Mouse (Mus musculus): ENCODE measurements at regions not wholly inside any gene's neighbourhood (a gene's known extent, or its start where the extent isn't known, plus 50 kb on each side); places are given as distances from the start of the nearest gene placed in this dataset.

DNA sequence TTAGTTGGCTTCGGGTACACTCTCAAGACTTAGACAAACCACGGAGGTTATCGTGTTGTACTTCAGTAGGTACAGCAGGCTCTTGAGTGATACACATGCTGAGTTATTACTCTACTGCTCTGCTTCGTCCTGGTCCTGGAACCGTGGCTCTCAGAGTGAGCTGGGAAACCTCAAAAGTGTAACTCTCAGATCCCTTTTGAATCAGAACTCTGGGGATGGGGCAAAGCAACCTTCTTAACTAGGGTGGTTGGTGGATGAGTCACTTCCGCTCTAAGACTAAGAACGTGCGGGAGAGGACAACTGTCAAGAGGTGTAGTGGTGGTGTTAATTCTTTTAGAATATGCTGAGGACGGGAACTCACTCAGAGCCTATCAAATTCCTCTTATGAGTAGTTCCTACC, 109.4 kb upstream of the Rapgef5 start:
- no peaks in the 10 kb centered on the region for H3K9me3 ChIP-seq (replicated peaks)
- no peaks in the 10 kb centered on the region for H3K27me3 ChIP-seq (replicated peaks)
- no peak for ATAC-seq (ENCODE audit: insufficient number of reproducible peaks, low FRiP score)
- H3K36me3 ChIP-seq, result no peaks in the 10 kb centered on the region
- H3K4me3 ChIP-seq, result no peak overlapping the region
- H3K9ac ChIP-seq, result no peak overlapping the region
- WGBS, result 71% methylated on average over 9 of the region's 9 CpGs
- peaks cover 24% of the 10 kb centered on the region for H3K4me1 ChIP-seq (replicated peaks)
- H3K4me2 ChIP-seq, result no peak overlapping the region
- no peak overlapping the region for H3K27ac ChIP-seq (ENCODE audit: poor library complexity, severe bottlenecking)

DNA sequence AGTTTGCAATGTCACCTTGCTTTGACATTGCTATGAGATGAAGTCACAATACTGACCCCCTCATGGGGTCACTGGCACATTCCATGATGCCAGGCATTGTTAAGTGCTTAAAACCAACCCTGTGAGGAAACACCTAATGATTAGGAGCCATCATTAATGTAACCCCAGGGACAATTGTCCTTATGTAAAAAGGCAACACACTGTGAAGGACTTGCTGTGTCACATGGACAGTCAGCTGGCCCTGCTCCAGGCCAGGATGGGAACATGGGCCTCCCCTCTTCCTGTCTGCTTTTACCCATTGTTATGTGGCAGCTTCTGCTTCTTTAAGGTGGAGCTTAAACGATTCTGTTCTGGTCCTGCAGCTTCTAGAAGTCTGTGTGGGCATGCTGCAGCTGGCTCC, 105.7 kb upstream of the Rapgef5 start:
- Histone ChIP-seq H3K36me3 (no peaks in the 10 kb centered on the region), H3K27ac (ENCODE audit: poor library complexity, severe bottlenecking) (peak overlapping the region; percentile 5; the same call in 1 of the 2 replicates), H3K27me3 (replicated peaks) (no peaks in the 10 kb centered on the region), H3K9me3 (replicated peaks) (no peaks in the 10 kb centered on the region), H3K4me2 (no peak overlapping the region), H3K9ac (no peak overlapping the region), H3K4me1 (replicated peaks) (peaks cover 29% of the 10 kb centered on the region), H3K4me3 (no peak overlapping the region)
- ATAC-seq (ENCODE audit: insufficient number of reproducible peaks, low FRiP score), result peak; percentile 62
- WGBS, result 27% methylated on average over 1 of the region's 1 CpGs

DNA sequence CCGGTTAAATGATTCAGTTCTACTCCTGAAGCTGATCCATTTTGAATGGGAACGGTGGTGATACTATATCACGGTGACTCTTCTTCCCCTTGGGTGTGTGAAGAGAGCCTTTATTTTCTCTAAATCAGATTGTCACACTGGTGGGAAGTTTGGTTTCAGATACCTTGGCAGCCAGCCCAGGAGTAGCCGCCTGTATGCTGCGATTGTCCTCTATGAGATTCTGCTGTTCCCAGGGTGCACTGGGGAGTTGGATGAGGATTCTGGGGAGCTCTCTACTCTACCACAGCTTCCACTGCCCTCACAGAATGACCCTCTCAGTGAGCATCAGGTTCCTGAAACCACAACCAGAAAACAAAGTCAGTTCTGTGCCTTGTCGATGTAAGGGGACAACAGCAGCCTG, 104.0 kb upstream of the Rapgef5 start:
- Histone ChIP-seq H3K9ac (no peak overlapping the region), H3K4me3 (no peak overlapping the region), H3K4me1 (replicated peaks) (peaks cover 29% of the 10 kb centered on the region), H3K36me3 (no peaks in the 10 kb centered on the region), H3K4me2 (no peak overlapping the region), H3K27ac (ENCODE audit: poor library complexity, severe bottlenecking) (peak overlapping the region; percentile 9), H3K27me3 (replicated peaks) (no peaks in the 10 kb centered on the region), H3K9me3 (replicated peaks) (no peaks in the 10 kb centered on the region)
- WGBS, result 50% methylated on average over 6 of the region's 6 CpGs
- ATAC-seq (ENCODE audit: insufficient number of reproducible peaks, low FRiP score), result 0 out of 2 replicates have a peak, but pooled peaks have one; percentile 40

DNA sequence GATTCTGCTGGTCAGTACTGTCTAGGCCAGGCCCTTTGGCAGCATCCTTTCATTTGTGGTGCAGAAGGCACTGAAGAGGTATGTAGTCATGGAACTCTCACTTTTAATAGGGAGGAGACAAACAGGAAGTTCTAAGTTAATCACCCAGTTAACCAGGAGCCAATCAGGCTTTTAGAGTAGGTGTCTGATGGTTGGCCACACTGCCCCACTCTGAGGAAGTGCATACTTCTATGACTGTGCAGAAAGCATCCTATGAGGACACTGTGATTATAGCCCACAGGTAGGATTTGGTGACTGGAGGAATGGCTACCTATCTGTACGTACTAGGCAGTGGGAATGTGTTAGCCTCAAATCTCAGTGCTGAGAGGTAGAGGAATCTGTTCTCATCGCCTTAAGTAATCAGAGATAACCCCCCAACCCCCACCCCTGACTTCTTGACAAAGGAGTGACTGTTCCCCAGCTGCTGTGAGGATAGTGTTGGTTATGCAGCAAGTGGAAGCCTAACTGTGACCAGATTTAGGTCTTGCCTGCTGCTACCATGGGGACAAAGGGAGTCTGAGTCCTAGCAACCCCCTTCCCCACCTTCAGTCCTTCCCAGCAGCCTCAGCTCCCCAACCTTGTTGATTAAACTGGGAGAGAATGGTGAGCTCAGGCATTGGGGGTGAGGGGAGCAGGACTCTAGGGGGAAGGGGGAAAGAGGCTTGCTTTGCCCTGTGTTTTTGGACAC, 103.3 kb upstream of the Rapgef5 start:
- H3K4me3 ChIP-seq, result no peak overlapping the region
- no peak overlapping the region for H3K4me2 ChIP-seq
- H3K27ac ChIP-seq (ENCODE audit: poor library complexity, severe bottlenecking), result peak overlapping the region; percentile 9; the same call in 1 of the 2 replicates
- H3K4me1 ChIP-seq (replicated peaks), result peaks cover 29% of the 10 kb centered on the region
- 0 out of 2 replicates have a peak, but pooled peaks have one; percentile 26 for ATAC-seq (ENCODE audit: insufficient number of reproducible peaks, low FRiP score)
- no peaks in the 10 kb centered on the region for H3K9me3 ChIP-seq (replicated peaks)
- H3K27me3 ChIP-seq (replicated peaks), result no peaks in the 10 kb centered on the region
- no peak overlapping the region for H3K9ac ChIP-seq
- 26% methylated on average over 2 of the region's 2 CpGs for WGBS
- H3K36me3 ChIP-seq, result no peaks in the 10 kb centered on the region

DNA sequence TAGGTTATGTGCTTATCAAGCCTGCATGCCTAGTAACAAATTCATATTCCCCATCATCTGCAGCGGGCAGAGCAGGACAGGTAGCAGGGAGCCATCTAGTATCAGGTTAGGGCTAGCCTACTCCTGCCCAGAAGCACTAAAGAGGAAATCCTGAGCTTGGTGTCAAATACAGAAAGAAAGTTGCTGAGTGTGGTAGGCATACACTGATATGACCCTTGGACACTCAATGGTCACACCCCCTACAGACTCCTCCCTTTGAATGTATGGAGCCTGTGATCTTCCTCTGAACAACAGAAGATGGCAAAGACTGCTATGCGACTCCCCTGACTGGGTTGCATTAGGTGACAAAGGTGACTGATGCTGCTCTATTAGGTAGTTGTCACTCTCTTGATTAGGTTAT, 102.3 kb upstream of the Rapgef5 start:
- 79% methylated on average over 2 of the region's 2 CpGs for WGBS
- Histone ChIP-seq H3K4me1 (replicated peaks) (peaks cover 29% of the 10 kb centered on the region), H3K9ac (no peak overlapping the region), H3K27ac (ENCODE audit: poor library complexity, severe bottlenecking) (no peak overlapping the region), H3K4me3 (no peak overlapping the region), H3K9me3 (replicated peaks) (no peaks in the 10 kb centered on the region), H3K27me3 (replicated peaks) (no peaks in the 10 kb centered on the region), H3K36me3 (no peaks in the 10 kb centered on the region), H3K4me2 (no peak overlapping the region)
- no peak for ATAC-seq (ENCODE audit: insufficient number of reproducible peaks, low FRiP score)

DNA sequence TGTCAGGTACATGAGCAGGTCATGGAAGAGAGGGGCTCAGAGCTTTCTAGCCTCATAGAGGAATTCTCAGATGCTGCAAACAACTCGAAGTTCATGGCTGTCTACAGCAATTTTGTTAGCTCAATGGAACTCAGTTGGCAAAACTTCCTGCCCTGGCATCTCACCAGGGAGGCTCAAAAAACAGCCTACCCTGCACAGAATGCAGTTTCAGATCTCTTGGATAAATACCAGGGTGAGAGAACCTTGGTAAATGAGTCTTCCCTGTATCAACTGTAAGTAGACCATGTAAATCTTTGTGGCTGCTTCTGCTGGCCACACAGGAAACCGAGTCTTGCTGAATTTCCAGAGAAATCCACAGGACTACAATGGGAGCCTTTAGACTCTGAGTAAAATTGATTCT, 101.1 kb upstream of the Rapgef5 start:
- Histone ChIP-seq H3K9me3 (replicated peaks) (no peaks in the 10 kb centered on the region), H3K4me2 (no peak overlapping the region), H3K4me1 (replicated peaks) (peaks cover 27% of the 10 kb centered on the region), H3K27me3 (replicated peaks) (no peaks in the 10 kb centered on the region), H3K27ac (ENCODE audit: poor library complexity, severe bottlenecking) (no peak overlapping the region), H3K4me3 (no peak overlapping the region), H3K36me3 (no peaks in the 10 kb centered on the region), H3K9ac (no peak overlapping the region)
- WGBS, result 74% methylated on average over 2 of the region's 2 CpGs
- ATAC-seq (ENCODE audit: insufficient number of reproducible peaks, low FRiP score), result no peak

DNA sequence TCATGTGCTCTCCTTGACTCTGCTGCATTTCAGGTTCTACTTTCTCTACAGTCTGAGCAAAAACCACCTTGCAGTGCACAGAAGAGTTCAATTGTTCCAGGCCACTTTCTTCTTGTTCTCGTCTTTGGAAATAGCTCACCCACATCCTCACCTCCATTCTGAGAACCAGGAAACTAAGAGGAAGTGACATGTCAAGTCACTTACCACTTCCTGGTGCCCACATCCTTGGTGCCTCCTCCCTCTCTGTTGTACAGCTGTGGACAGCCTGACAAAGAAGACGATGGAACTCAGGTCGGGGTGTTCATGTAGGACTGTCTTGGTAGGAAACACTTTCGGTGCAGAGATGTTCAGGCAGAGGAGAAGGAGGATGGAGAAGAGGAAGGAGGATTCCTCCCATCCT, 98.3 kb upstream of the Rapgef5 start:
- WGBS, result 72% methylated on average over 4 of the region's 4 CpGs
- Histone ChIP-seq H3K27ac (ENCODE audit: poor library complexity, severe bottlenecking) (no peak overlapping the region), H3K4me3 (no peak overlapping the region), H3K9ac (no peak overlapping the region), H3K27me3 (replicated peaks) (no peaks in the 10 kb centered on the region), H3K4me1 (replicated peaks) (peaks cover 4% of the 10 kb centered on the region), H3K9me3 (replicated peaks) (no peaks in the 10 kb centered on the region), H3K36me3 (no peaks in the 10 kb centered on the region), H3K4me2 (no peak overlapping the region)
- ATAC-seq (ENCODE audit: insufficient number of reproducible peaks, low FRiP score), result no peak

DNA sequence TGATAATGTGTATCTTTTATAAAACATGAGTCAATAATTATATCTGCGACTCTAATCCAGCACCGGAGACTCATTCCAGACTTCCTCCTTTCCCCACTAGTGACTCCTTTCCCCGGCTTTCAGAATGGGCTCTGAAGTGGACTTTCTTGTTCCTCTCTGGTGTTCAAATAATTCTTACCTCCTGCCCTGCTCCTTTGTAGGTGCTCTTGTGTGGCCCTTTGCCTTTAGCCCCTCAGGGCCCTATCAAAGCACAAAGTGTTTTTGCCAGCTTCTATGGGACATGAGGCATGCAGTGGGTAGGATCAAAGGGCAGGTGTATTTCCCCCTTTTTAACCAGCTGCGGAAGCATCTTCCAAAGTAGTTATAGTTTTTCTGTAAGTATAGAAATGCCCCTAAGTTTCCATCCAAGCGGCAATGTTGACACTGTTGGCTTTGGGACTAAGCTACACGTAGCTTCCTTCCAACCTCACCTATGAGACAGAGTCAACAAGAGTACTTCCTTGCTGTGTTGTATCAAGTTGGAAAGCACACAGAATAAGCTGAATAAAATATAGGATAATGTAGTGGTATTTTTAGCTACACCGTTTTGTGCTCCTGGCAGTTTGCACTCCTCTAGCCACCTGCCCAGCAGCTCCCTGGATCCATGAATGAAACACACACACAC, 93.8 kb upstream of the Rapgef5 start:
- Histone ChIP-seq H3K27ac (ENCODE audit: poor library complexity, severe bottlenecking) (no peak overlapping the region), H3K27me3 (replicated peaks) (no peaks in the 10 kb centered on the region), H3K9ac (no peak overlapping the region), H3K4me2 (no peak overlapping the region), H3K4me3 (no peak overlapping the region), H3K36me3 (no peaks in the 10 kb centered on the region), H3K9me3 (replicated peaks) (no peaks in the 10 kb centered on the region), H3K4me1 (replicated peaks) (no peaks in the 10 kb centered on the region)
- 85% methylated on average over 7 of the region's 7 CpGs for WGBS
- no peak for ATAC-seq (ENCODE audit: insufficient number of reproducible peaks, low FRiP score)

DNA sequence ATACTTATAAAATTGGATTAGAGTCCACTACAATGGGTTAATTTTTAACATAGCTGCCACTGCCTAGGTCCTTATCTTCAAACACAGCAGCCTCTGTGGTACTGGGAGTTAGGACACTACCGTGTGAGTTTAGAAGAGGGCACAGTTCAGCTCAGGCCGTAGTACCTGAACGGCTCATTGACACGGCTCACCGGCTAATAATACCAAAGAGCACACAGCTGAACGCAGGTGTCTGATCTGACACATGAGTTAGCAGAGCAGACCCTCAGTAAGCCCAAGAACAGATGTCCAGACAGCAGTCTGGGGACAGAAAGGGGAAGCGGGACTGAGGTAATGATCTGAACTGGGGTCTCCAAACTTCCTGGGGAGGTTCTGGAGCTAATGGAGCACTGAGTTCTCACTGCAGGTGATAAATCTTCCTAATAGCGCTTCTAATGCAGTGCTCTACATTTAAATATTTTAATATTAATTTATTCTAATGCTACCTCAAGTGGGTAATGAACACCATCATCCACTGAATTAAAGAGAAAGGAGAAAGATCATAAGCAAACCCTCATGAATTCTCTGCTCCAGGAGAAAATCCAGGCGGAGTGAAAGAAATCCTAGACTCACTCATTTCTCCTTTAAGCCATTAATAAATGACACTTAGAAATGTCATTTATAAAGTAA, 90.8 kb upstream of the Rapgef5 start:
- no peak for ATAC-seq (ENCODE audit: insufficient number of reproducible peaks, low FRiP score)
- Histone ChIP-seq H3K27me3 (replicated peaks) (no peaks in the 10 kb centered on the region), H3K4me2 (no peak overlapping the region), H3K9ac (no peak overlapping the region), H3K27ac (ENCODE audit: poor library complexity, severe bottlenecking) (no peak overlapping the region), H3K9me3 (replicated peaks) (no peaks in the 10 kb centered on the region), H3K36me3 (no peaks in the 10 kb centered on the region), H3K4me1 (replicated peaks) (no peaks in the 10 kb centered on the region), H3K4me3 (no peak overlapping the region)
- 68% methylated on average over 9 of the region's 9 CpGs for WGBS

DNA sequence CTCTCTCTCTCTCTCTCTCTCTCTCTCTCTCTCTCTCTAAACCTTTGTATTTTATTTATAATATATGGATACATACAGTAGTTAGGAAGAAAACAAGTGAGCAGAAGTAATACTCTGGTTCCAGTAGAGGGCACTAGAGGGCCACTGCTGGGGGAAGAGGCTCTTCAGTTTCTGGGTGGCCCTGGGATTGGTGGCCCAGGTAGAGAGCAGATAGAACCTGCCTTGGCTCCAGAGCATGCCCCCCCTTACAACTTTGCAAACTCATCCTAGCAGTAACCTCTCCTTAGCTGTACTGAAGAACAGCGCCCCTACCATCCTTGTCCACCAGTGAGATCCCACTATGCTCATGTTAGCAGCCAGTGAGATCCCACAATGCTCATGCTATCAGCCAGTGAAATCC, 88.8 kb upstream of the Rapgef5 start:
- Histone ChIP-seq H3K9ac (no peak overlapping the region), H3K4me1 (replicated peaks) (peaks cover 5% of the 10 kb centered on the region), H3K27me3 (replicated peaks) (no peaks in the 10 kb centered on the region), H3K4me2 (no peak overlapping the region), H3K9me3 (replicated peaks) (no peaks in the 10 kb centered on the region), H3K27ac (ENCODE audit: poor library complexity, severe bottlenecking) (no peak overlapping the region), H3K4me3 (no peak overlapping the region), H3K36me3 (no peaks in the 10 kb centered on the region)
- 46% methylated on average over 1 of the region's 1 CpGs for WGBS
- 0 out of 2 replicates have a peak, but pooled peaks have one; percentile 33 for ATAC-seq (ENCODE audit: insufficient number of reproducible peaks, low FRiP score)

DNA sequence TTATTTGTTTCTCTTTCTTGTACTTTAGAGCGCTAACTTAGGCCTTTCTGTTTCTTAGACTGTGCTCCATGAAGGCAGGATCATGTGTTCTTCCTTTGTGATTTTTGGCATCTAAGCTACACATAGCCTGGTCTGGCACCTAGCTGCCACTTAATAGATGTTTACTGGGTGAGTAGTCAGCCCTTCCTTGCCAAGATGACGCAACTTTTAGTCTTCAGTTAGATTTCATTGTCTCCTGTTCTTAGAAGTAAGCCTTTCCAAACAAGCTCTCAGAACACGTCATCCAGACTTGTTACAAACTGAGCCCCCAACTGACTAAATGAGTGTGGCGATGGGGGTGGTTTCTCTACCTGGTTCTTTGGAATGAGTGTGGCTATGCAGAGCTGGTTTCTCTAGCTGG, 85.4 kb upstream of the Rapgef5 start:
- no peaks in the 10 kb centered on the region for H3K36me3 ChIP-seq
- ATAC-seq (ENCODE audit: insufficient number of reproducible peaks, low FRiP score), result no peak
- H3K27me3 ChIP-seq (replicated peaks), result no peaks in the 10 kb centered on the region
- no peak overlapping the region for H3K9ac ChIP-seq
- peaks cover 14% of the 10 kb centered on the region for H3K4me1 ChIP-seq (replicated peaks)
- no peaks in the 10 kb centered on the region for H3K9me3 ChIP-seq (replicated peaks)
- no peak overlapping the region for H3K4me3 ChIP-seq
- no peak overlapping the region for H3K27ac ChIP-seq (ENCODE audit: poor library complexity, severe bottlenecking)
- H3K4me2 ChIP-seq, result no peak overlapping the region
- WGBS, result 77% methylated on average over 4 of the region's 4 CpGs
